Mouse (Mus musculus) CD4-positive, CD25-positive, alpha-beta regulatory T cell (primary cell): Measurements from ENCODE around the gene Kcnh7. TPM values are rescaled to one million over a fixed set of nuclear protein-coding genes. Genes with fewer than 3 reads are reported as not detected.

Source experiments
- polyA plus RNA-seq: library from polyadenylated mRNA; unstranded; fragments of 100-300 nt; shearing (Covaris generic); gene quantifications from one replicate; pipeline ENCODE4 v1.2.1, GENCODE M21; 2017

Kcnh7 gene
- 0.07 TPM for polyA plus RNA-seq

GRCm38 (mm10) chr2:63183563-63184545 is at the start of gene Kcnh7:
TSS of gene Kcnh7 (minus strand) at chr2:63184287.

GRCm38 (mm10) chr2:62664135-62664670 is 519.9 kb downstream of the Kcnh7 start, which contains the start of gene Gca:
TSS of gene Gca (plus strand) at chr2:62664285.

GRCm38 (mm10) chr2:62646014-62646645 is 538.0 kb downstream of the Kcnh7 start, which contains the start of gene Ifih1:
TSS of gene Ifih1 (minus strand) at chr2:62646255.

